Mouse (Mus musculus) gastrocnemius, postnatal 10 days (tissue): ENCODE measurements around the gene Olfr1049. TPM values are rescaled to one million over a fixed set of nuclear protein-coding genes. Genes with fewer than 3 reads are reported as not detected.
"Not testable (repeated sequence)": the region's sequence is repeated elsewhere in the genome, so short reads cannot be mapped to it uniquely, and the experiment has no call there.

Source experiments
- DNase-seq: peaks from one replicate; pipeline ENCODE4 v3.0.0; 2021; ENCODE audit warnings: mixed read lengths
- long read RNA-seq, 2 experiments: library from polyadenylated mRNA; stranded (forward); transcript quantifications; one replicate each; pipeline ENCODE4 v2.0.0; 2021
- total RNA-seq, 2 experiments: library from RNA; stranded (reverse); gene quantifications; 2 replicates each; pipeline ENCODE4 v1.2.3; 2021

Gene Olfr1049
- not detected for total RNA-seq
- long read RNA-seq, experiment 1 = 0 reads
- long read RNA-seq, experiment 2 = 0 reads

- DNase-seq = not testable (repeated sequence)
These were observed at the start of gene Olfr1049 for GRCm38 (mm10) chr2:86258228-86258627. Olfr1049 (minus strand) TSS chr2:86258328.

GRCm38 (mm10) chr2:86292155-86292554, 34.0 kb upstream of the Olfr1049 start, which contains the start of gene Olfr1052:
Olfr1052 (plus strand) TSS chr2:86292455.
- DNase-seq = no peak

GRCm38 (mm10) chr2:86278988-86279387, 20.9 kb upstream of the Olfr1049 start, which contains the start of gene Olfr1051:
Olfr1051 (minus strand) TSS chr2:86279088.
- not testable (repeated sequence) for DNase-seq

- no peak for DNase-seq
These were observed 17.9 kb downstream of the Olfr1049 start, which contains the start of gene Olfr1048 for GRCm38 (mm10) chr2:86240189-86240588. Olfr1048 (minus strand) TSS chr2:86240289.

GRCm38 (mm10) chr2:86231301-86231700, 26.8 kb downstream of the Olfr1049 start, which contains the start of gene Olfr1047:
Olfr1047 (minus strand) TSS chr2:86231401.
- no peak for DNase-seq

- DNase-seq = no peak
These were observed 38.9 kb downstream of the Olfr1049 start, which contains the start of gene Olfr1046 for GRCm38 (mm10) chr2:86219214-86219613. Olfr1046 (minus strand) TSS chr2:86219314.

Other genes starting within 250 kb of the Olfr1049 start
- gene Olfr1033, start 237.7 kb downstream of the Olfr1049 start, total RNA-seq = under 1 TPM; 0.09 to 0.45 TPM
- gene Olfr1034, start 212.5 kb downstream of the Olfr1049 start, total RNA-seq = not detected
- gene Olfr1036, start 184.3 kb downstream of the Olfr1049 start, total RNA-seq = not detected
- not detected for gene Olfr1037, start 170.9 kb downstream of the Olfr1049 start, total RNA-seq
- not detected for gene Olfr1039, start 122.4 kb downstream of the Olfr1049 start, total RNA-seq
- gene Olfr1040, start 111.6 kb downstream of the Olfr1049 start, total RNA-seq = not detected
- not detected for gene Olfr1042, start 96.5 kb downstream of the Olfr1049 start, total RNA-seq
- not detected for gene Olfr1043, start 90.8 kb downstream of the Olfr1049 start, total RNA-seq
- gene Olfr1044, start 80.5 kb downstream of the Olfr1049 start, total RNA-seq = not detected
- gene Olfr52, start 72.6 kb downstream of the Olfr1049 start, total RNA-seq = not detected
- gene Olfr1045, start 55.3 kb downstream of the Olfr1049 start, total RNA-seq = not detected
- gene Olfr1046, start 39.0 kb downstream of the Olfr1049 start, total RNA-seq = not detected
- gene Olfr1047, start 26.9 kb downstream of the Olfr1049 start, total RNA-seq = not detected
- not detected for gene Olfr1048, start 18.0 kb downstream of the Olfr1049 start, total RNA-seq
- gene Olfr1051, start 20.8 kb upstream of the Olfr1049 start, total RNA-seq = not detected
- not detected for gene Olfr1052, start 34.1 kb upstream of the Olfr1049 start, total RNA-seq
- not detected for gene Olfr1053, start 57.0 kb upstream of the Olfr1049 start, total RNA-seq
- gene Olfr1054, start 77.1 kb upstream of the Olfr1049 start, total RNA-seq = not detected
- not detected for gene Olfr1055, start 92.0 kb upstream of the Olfr1049 start, total RNA-seq
- gene Olfr1056, start 104.1 kb upstream of the Olfr1049 start, total RNA-seq = not detected
- not detected for gene Olfr1057, start 120.1 kb upstream of the Olfr1049 start, total RNA-seq
- gene Olfr1058, start 130.2 kb upstream of the Olfr1049 start, total RNA-seq = not detected
- gene Olfr1061, start 155.7 kb upstream of the Olfr1049 start, total RNA-seq = not detected
- gene Olfr1062, start 168.4 kb upstream of the Olfr1049 start, total RNA-seq = not detected
- gene Olfr1065, start 192.3 kb upstream of the Olfr1049 start, total RNA-seq = not detected
- gene Olfr1066, start 197.9 kb upstream of the Olfr1049 start, total RNA-seq = not detected
- not detected for gene Olfr228, start 229.1 kb upstream of the Olfr1049 start, total RNA-seq